Mouse (Mus musculus) ES-E14 (cell line): ENCODE results near the gene Lbh. TPM values are rescaled to one million over a fixed set of nuclear protein-coding genes. Genes with fewer than 3 reads are reported as not detected.

Experiments
- DNase-seq: peaks from one replicate; pipeline ENCODE4 v3.0.0-alpha.2; 2013; ENCODE audit warnings: low read depth, low spot score
- H3K27ac ChIP-seq: 2 replicates; pipeline ENCODE4 v1.5.1; 2012; ENCODE audit warnings: low read depth, mild to moderate bottlenecking, low read length, moderate library complexity, mixed read lengths; ENCODE audit not compliant: poor library complexity, insufficient read depth, severe bottlenecking
- H3K36me3 ChIP-seq: 2 replicates; pipeline ENCODE4 v1.6.1; 2012; ENCODE audit warnings: mild to moderate bottlenecking, low read length, moderate library complexity, mixed read lengths; ENCODE audit not compliant: control insufficient read depth, poor library complexity, insufficient read depth, severe bottlenecking
- H3K4me1 ChIP-seq, 2 experiments: fragments of 150-350 bp in 1 of 2; sonication (generic) in 1 of 2; 2 replicates each; pipeline ENCODE4 v1.6.1; 2012; ENCODE audit warnings: low read length in 2 of 2, mild to moderate bottlenecking in 1 of 2, mixed read lengths in 1 of 2; ENCODE audit not compliant: control insufficient read depth in 2 of 2, insufficient read depth in 2 of 2, poor library complexity in 1 of 2
- H3K4me3 ChIP-seq, 2 experiments: fragments of 150-350 bp in 1 of 2; sonication (generic) in 1 of 2; 2 replicates each; pipeline ENCODE4 v1.5.1; 2012; ENCODE audit warnings: low read length in 2 of 2, low read depth in 1 of 2, mild to moderate bottlenecking in 1 of 2, mixed read lengths in 1 of 2; ENCODE audit not compliant: insufficient read depth in 1 of 2, poor library complexity in 1 of 2, severe bottlenecking in 1 of 2
- H3K9ac ChIP-seq: 2 replicates; pipeline ENCODE4 v1.6.1; 2012; ENCODE audit warnings: low read depth, mild to moderate bottlenecking, low read length, mixed read lengths; ENCODE audit not compliant: poor library complexity, insufficient read depth, severe bottlenecking
- H3K9me3 ChIP-seq: fragments of 150-350 bp; sonication (generic); 2 replicates; pipeline ENCODE4 v1.6.1; 2012; ENCODE audit warnings: low read depth, mild to moderate bottlenecking, low read length; ENCODE audit not compliant: control insufficient read depth, insufficient read depth
- CHD2 ChIP-seq: IDR thresholded peaks from 2 replicates; pipeline ENCODE4 v1.6.1; 2014; ENCODE audit warnings: mild to moderate bottlenecking, low read depth, low read length, inconsistent platforms
- HCFC1 ChIP-seq: IDR thresholded peaks from 2 replicates; pipeline ENCODE4 v1.6.1; 2012; ENCODE audit warnings: low read length, inconsistent platforms, borderline replicate concordance; ENCODE audit not compliant: insufficient read depth
- MAFK ChIP-seq: IDR thresholded peaks from 2 replicates; pipeline ENCODE4 v1.6.1; 2014; ENCODE audit warnings: mild to moderate bottlenecking, low read depth, low read length, inconsistent platforms; ENCODE audit not compliant: insufficient read depth
- ZC3H11A ChIP-seq: IDR thresholded peaks from 2 replicates; pipeline ENCODE4 v1.6.1; 2012; ENCODE audit warnings: low read depth, mild to moderate bottlenecking, inconsistent platforms, low read length, borderline replicate concordance
- ZNF384 ChIP-seq: IDR thresholded peaks from 2 replicates; pipeline ENCODE4 v1.6.1; 2012; ENCODE audit warnings: low read depth, low read length, inconsistent platforms
- in situ Hi-C, 2 experiments: fragments of 600-800 bp; cut with MboI; formaldehyde crosslinking; loops; one replicate each; pipeline ENCODE4 v1.15.1; 2025; ENCODE audit warnings: low sequenced_read_pairs in 2 of 2, inconsistent platforms in 1 of 2; ENCODE audit not compliant: unreplicated experiment in 2 of 2
- total RNA-seq: library from RNA; depleted of rRNA; stranded (reverse); fragments of 300-350 nt; gene quantifications from 2 replicates; pipeline ENCODE4 v1.2.3, GENCODE M21; 2012

Gene Lbh
- total RNA-seq, 1 experiment: 5.2 TPM

DNA sequence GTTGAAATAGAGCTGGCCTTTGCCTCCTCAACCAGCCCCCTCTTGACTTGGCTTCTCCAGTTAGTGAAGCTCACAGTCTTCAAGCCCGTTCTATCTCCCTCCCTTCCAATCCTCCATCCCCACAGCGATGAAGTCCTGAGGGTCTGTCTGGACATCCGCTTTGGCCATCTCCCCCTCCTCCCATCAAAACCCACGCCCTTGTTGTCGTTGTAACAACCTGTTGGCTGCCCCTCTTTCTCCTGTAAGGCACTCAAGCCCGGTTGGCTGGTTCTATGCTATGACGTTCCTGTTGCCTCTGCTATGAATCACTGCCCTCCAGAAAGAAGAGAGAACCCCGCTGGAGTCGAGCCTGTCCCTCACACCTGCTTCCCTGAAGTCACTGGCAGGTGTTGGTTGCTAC, 10.9 kb upstream of the Lbh start:
- TF ChIP-seq HCFC1 (no peak), MAFK (no peak), ZNF384 (no peak), ZC3H11A (no peak), CHD2 (no peak)

GRCm38 (mm10) chr17:72907777-72908176, 10.3 kb upstream of the Lbh start:
- H3K9me3 ChIP-seq: peaks cover 8% of the 10 kb centered on the region
- no peak for DNase-seq
- no peak overlapping the region for H3K27ac ChIP-seq
- H3K4me1 ChIP-seq: no peaks in the 10 kb centered on the region
- no peak for TF ChIP-seq CHD2
- TF ChIP-seq HCFC1: no peak
- no peak for TF ChIP-seq ZC3H11A
- TF ChIP-seq ZNF384: no peak
- no peak overlapping the region for H3K4me3 ChIP-seq
- H3K36me3 ChIP-seq: no peaks in the 10 kb centered on the region
- in situ Hi-C loops: no loop called here
- H3K9ac ChIP-seq: no peak overlapping the region

More for the DNA sequence above, 10.9 kb upstream of the Lbh start:
- no peak for DNase-seq
- H3K9ac ChIP-seq: no peak overlapping the region
- peaks cover 8% of the 10 kb centered on the region for H3K9me3 ChIP-seq
- no peak overlapping the region for H3K4me3 ChIP-seq
- in situ Hi-C loops: no loop called here
- H3K4me1 ChIP-seq: no peaks in the 10 kb centered on the region
- H3K27ac ChIP-seq: no peak overlapping the region
- no peaks in the 10 kb centered on the region for H3K36me3 ChIP-seq

- no peak for DNase-seq
- in situ Hi-C loops: no loop called here
- H3K9ac ChIP-seq: no peak overlapping the region
- no peaks in the 10 kb centered on the region for H3K4me1 ChIP-seq
- no peak overlapping the region for H3K4me3 ChIP-seq
- H3K27ac ChIP-seq: no peak overlapping the region
- H3K9me3 ChIP-seq: peaks cover 8% of the 10 kb centered on the region
- TF ChIP-seq HCFC1 (no peak), CHD2 (no peak), ZC3H11A (no peak), MAFK (no peak), ZNF384 (no peak)
- H3K36me3 ChIP-seq: no peaks in the 10 kb centered on the region
Observed at GRCm38 (mm10) chr17:72908561-72908960, 9.5 kb upstream of the Lbh start.

DNA sequence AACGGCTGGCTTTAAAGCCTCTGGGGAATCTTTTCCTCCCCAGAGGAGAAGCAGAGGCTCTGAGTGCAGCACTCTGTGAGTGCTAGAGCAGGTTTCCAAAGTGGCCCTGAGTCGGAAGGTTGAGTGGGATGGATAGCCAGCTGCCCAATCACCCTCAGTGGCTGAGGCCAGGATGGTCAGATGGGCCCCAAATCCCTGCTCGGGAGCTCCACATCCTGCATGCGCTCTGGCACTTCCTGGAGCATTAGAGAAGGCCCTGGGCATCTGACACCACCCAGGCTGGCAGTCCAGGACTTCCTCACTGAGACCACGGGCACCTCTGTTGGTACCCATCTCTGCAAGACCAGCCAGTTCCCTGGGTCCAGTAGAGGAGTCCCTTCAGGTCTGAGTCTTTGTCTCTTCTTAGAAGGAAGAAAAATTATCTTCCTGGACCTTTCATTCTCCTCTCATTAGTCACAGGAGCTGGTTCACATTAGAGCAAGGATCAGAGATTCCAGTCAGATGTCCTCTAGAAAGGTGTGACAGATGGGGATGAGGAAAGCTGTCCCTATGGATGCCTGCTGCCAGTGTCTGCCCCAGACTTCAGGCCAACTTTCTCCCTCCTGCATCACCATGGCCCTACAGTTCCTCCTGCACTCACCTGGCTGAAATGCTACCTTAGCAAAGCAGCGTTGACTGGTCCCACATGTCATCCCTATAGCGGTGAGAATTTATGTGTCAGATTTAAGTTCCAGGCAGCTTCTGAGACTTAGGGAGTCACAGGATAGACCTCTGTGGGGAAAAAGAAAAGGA, 8.8 kb upstream of the Lbh start:
- no peak overlapping the region for H3K9ac ChIP-seq
- no peaks in the 10 kb centered on the region for H3K4me1 ChIP-seq
- no peak overlapping the region for H3K4me3 ChIP-seq
- no peak for DNase-seq
- TF ChIP-seq MAFK: no peak
- no peak for TF ChIP-seq ZC3H11A
- TF ChIP-seq ZNF384: no peak
- TF ChIP-seq HCFC1: no peak
- TF ChIP-seq CHD2: no peak
- no peaks in the 10 kb centered on the region for H3K36me3 ChIP-seq
- peaks cover 8% of the 10 kb centered on the region for H3K9me3 ChIP-seq
- in situ Hi-C loops: no loop called here
- H3K27ac ChIP-seq: no peak overlapping the region

- no peak overlapping the region for H3K4me3 ChIP-seq
- DNase-seq: no peak
Observed at GRCm38 (mm10) chr17:72911283-72911682, 6.8 kb upstream of the Lbh start.

More at GRCm38 (mm10) chr17:72911283-72911682, 6.8 kb upstream of the Lbh start:
- H3K9me3 ChIP-seq: peaks cover 8% of the 10 kb centered on the region
- in situ Hi-C loops: no loop called here
- H3K27ac ChIP-seq: no peak overlapping the region
- TF ChIP-seq ZC3H11A (no peak), HCFC1 (no peak), MAFK (no peak), ZNF384 (no peak), CHD2 (no peak)
- no peaks in the 10 kb centered on the region for H3K36me3 ChIP-seq
- H3K9ac ChIP-seq: no peak overlapping the region
- no peaks in the 10 kb centered on the region for H3K4me1 ChIP-seq
